Mouse (Mus musculus) kidney, postnatal 0 days (tissue): Measurements from ENCODE around the gene Mecom. TPM values are rescaled to one million over a fixed set of nuclear protein-coding genes. Genes with fewer than 3 reads are reported as not detected.

Source experiments
- ATAC-seq: fragments of 200-750 bp; cut with Nextera tagmentation; replicated peaks from 2 replicates; pipeline ENCODE4 v1.8.0; 2017; ENCODE audit warnings: low read depth, moderate number of reproducible peaks, moderate TSS enrichment, moderate library complexity; ENCODE audit not compliant: low FRiP score
- DNase-seq: peaks from one replicate; pipeline ENCODE4 v3.0.0-alpha.2; 2016; ENCODE audit warnings: low spot score
- H3K27ac ChIP-seq: fragments of 300-500 bp; sonication (generic); 2 replicates; pipeline ENCODE4 v1.5.1; 2014; ENCODE audit warnings: mild to moderate bottlenecking
- H3K27me3 ChIP-seq: fragments of 300-500 bp; sonication (generic); 2 replicates; pipeline ENCODE4 v1.6.1; 2014; ENCODE audit warnings: low read length, mixed read lengths; ENCODE audit not compliant: insufficient read depth
- H3K36me3 ChIP-seq: fragments of 300-500 bp; sonication (generic); 2 replicates; pipeline ENCODE4 v1.6.1; 2014; ENCODE audit warnings: low read length, mixed read lengths; ENCODE audit not compliant: insufficient read depth
- H3K4me1 ChIP-seq: fragments of 300-500 bp; sonication (generic); replicated peaks from 2 replicates; pipeline ENCODE4 v1.6.1; 2014; ENCODE audit warnings: antibody characterized with exemption, low read length, mixed read lengths; ENCODE audit not compliant: insufficient read depth
- H3K4me2 ChIP-seq: fragments of 300-500 bp; sonication (generic); 2 replicates; pipeline ENCODE4 v1.6.1; 2014; ENCODE audit warnings: mild to moderate bottlenecking, low read length, moderate library complexity, mixed read lengths
- H3K4me3 ChIP-seq: fragments of 300-500 bp; sonication (generic); replicated peaks from 2 replicates; pipeline ENCODE4 v1.5.1; 2014; ENCODE audit warnings: low read depth, low read length
- H3K9ac ChIP-seq: fragments of 300-500 bp; sonication (generic); 2 replicates; pipeline ENCODE4 v1.6.1; 2014; ENCODE audit warnings: low read depth, low read length
- H3K9me3 ChIP-seq: fragments of 300-500 bp; sonication (generic); replicated peaks from 2 replicates; pipeline ENCODE4 v1.6.1; 2016; ENCODE audit warnings: low read length, inconsistent platforms, mixed read lengths
- CTCF ChIP-seq: IDR thresholded peaks from 2 replicates; pipeline ENCODE4 v1.5.1; 2016; ENCODE audit warnings: antibody characterized with exemption, low read depth, mild to moderate bottlenecking, moderate library complexity
- WGBS: fragments of 180-500 bp; shearing (Covaris S2); extraction: QIAGEN DNeasy Blood & Tissue Kit; methylation state at CpG from one replicate; pipeline ENCODE4 v1.1.7; 2014; 5-methylcytosine and 5-hydroxymethylcytosine counted together
- polyA plus RNA-seq: library from polyadenylated mRNA; unstranded; fragments of >200 nt; fragmentation: Nextera tagmentation; extraction: Ambion mirVana; gene quantifications from 2 replicates; pipeline ENCODE4 v1.2.1, GENCODE M21; 2015

Gene Mecom
- polyA plus RNA-seq, 1 experiment from 2014 or later = 54.7 TPM

- no peaks in the 10 kb centered on the region for H3K9me3 ChIP-seq
- H3K4me3 ChIP-seq = no peak overlapping the region
- H3K27me3 ChIP-seq = peaks cover 6% of the 10 kb centered on the region
- ATAC-seq = no peak
- TF ChIP-seq CTCF = no peak
- peaks cover 3% of the 10 kb centered on the region for H3K4me1 ChIP-seq
- H3K9ac ChIP-seq = no peak overlapping the region
- peak overlapping the region; percentile 93 for H3K27ac ChIP-seq
- no peaks in the 10 kb centered on the region for H3K36me3 ChIP-seq
- H3K4me2 ChIP-seq = peak overlapping the region; percentile 73; the same call in 1 of the 2 replicates
- DNase-seq = peak; percentile 5
- WGBS = 45% methylated on average over 4 of the region's 4 CpGs
Observed at GRCm38 (mm10) chr3:30511062-30511640, 36.7 kb downstream of the Mecom start.

GRCm38 (mm10) chr3:30510646-30511045 is 37.2 kb downstream of the Mecom start:
- Histone ChIP-seq H3K9ac (no peak overlapping the region), H3K4me2 (peak overlapping the region; percentile 73), H3K9me3 (no peaks in the 10 kb centered on the region), H3K4me1 (peaks cover 3% of the 10 kb centered on the region), H3K27me3 (peaks cover 6% of the 10 kb centered on the region; the same call in 1 of the 2 replicates), H3K4me3 (0 out of 2 replicates have a peak overlapping the region, but pooled peaks have one; percentile 52), H3K27ac (peak overlapping the region; percentile 93), H3K36me3 (no peaks in the 10 kb centered on the region)
- ATAC-seq (no peak), DNase-seq (no peak)
- WGBS = 29% methylated on average over 8 of the region's 8 CpGs
- TF ChIP-seq CTCF = no peak

GRCm38 (mm10) chr3:30510105-30510504 is 37.7 kb downstream of the Mecom start:
- ATAC-seq (no peak), DNase-seq (peak; percentile 46)
- Histone ChIP-seq H3K9ac (no peak overlapping the region), H3K27ac (peak overlapping the region; percentile 93), H3K27me3 (peaks cover 6% of the 10 kb centered on the region; the same call in 1 of the 2 replicates), H3K36me3 (no peaks in the 10 kb centered on the region), H3K9me3 (no peaks in the 10 kb centered on the region), H3K4me3 (peak overlapping the region; percentile 52), H3K4me1 (peaks cover 3% of the 10 kb centered on the region), H3K4me2 (peak overlapping the region; percentile 73)
- WGBS = 5% methylated on average over 16 of the region's 16 CpGs
- TF ChIP-seq CTCF = no peak

- DNase-seq = peak; percentile 70
- WGBS = 1% methylated on average over 36 of the region's 55 CpGs
Observed at GRCm38 (mm10) chr3:30508930-30509910, 38.6 kb downstream of the Mecom start.

GRCm38 (mm10) chr3:30508296-30508929 is 39.4 kb downstream of the Mecom start:
- H3K36me3 ChIP-seq = no peaks in the 10 kb centered on the region
- WGBS = under 1% methylated on average over 68 of the region's 73 CpGs
- DNase-seq (peak; percentile 82), ATAC-seq (peak; percentile 79)
- H3K27ac ChIP-seq = peak overlapping the region; percentile 93
- peak overlapping the region; percentile 76 for H3K9ac ChIP-seq
- H3K4me3 ChIP-seq = peak overlapping the region; percentile 52
- TF ChIP-seq CTCF = peak; percentile 69
- peaks cover 11% of the 10 kb centered on the region for H3K4me1 ChIP-seq
- no peaks in the 10 kb centered on the region for H3K9me3 ChIP-seq
- peak overlapping the region; percentile 73 for H3K4me2 ChIP-seq
- H3K27me3 ChIP-seq = peaks cover 6% of the 10 kb centered on the region; the same call in 1 of the 2 replicates

More at GRCm38 (mm10) chr3:30508930-30509910, 38.6 kb downstream of the Mecom start:
- Histone ChIP-seq H3K9ac (peak overlapping the region; percentile 76), H3K27me3 (peaks cover 6% of the 10 kb centered on the region; the same call in 1 of the 2 replicates), H3K36me3 (no peaks in the 10 kb centered on the region), H3K9me3 (no peaks in the 10 kb centered on the region), H3K27ac (peak overlapping the region; percentile 93), H3K4me1 (peaks cover 6% of the 10 kb centered on the region), H3K4me3 (peak overlapping the region; percentile 52), H3K4me2 (peak overlapping the region; percentile 73)
- peak; percentile 41; the same call in 1 of the 2 replicates for TF ChIP-seq CTCF
- peak; percentile 47 for ATAC-seq
